Mouse (Mus musculus): ENCODE results near the gene Sh3bp1. TPM values are rescaled to one million over a fixed set of nuclear protein-coding genes. Genes with fewer than 3 reads are reported as not detected.

The Sh3bp1 gene
- total RNA-seq (2015): 46.5 and 53.3 TPM in 2 replicates
- total RNA-seq (2017): 34.0 and 38.2 TPM in 2 replicates

DNA sequence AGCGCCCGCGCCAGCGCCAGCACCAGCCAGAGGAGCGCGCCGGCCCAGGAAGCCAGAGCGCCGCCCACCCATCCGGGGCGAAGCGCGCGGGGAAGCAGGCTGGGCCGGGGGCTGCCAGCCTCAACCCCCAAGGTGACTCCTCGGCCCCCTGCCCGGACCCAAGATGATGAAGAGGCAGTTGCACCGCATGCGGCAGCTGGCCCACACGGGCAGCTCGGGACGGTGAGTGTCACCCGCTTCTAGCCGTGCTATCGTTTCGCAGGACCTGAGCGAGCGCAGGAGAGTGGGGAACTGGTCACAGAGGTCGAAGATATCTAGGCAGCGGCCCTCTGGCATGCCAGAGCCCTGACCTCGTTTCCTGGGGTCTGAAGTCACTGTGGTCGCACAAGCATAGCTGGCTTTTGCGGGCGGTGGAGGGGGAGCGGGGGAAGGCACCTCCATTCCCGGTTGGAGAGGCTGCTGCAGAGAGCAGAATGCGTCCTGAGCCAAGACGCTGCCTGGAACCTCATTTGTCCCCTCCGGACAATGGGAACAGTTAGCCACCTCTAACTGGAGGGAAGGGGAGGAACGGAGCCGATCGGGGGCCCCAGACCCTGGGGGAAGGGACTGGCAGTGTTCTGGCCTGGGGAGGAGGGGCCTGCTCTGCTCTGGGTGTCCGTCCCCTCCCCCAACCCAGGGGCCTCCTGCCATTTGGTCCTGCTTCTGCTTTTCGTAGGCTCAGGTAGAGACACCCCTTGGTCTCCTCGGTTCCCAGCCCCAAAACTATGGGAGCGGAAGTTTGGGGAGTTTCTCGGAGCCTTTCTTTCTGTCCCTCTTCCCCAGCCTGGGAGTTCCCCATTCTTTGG lies at the start of gene Sh3bp1:
TSS of gene Sh3bp1 (plus strand) at position 29 of the 845 bp plus-strand sequence.
- peak; percentile 36 for ATAC-seq (ENCODE audit: poor library complexity, severe bottlenecking)

DNA sequence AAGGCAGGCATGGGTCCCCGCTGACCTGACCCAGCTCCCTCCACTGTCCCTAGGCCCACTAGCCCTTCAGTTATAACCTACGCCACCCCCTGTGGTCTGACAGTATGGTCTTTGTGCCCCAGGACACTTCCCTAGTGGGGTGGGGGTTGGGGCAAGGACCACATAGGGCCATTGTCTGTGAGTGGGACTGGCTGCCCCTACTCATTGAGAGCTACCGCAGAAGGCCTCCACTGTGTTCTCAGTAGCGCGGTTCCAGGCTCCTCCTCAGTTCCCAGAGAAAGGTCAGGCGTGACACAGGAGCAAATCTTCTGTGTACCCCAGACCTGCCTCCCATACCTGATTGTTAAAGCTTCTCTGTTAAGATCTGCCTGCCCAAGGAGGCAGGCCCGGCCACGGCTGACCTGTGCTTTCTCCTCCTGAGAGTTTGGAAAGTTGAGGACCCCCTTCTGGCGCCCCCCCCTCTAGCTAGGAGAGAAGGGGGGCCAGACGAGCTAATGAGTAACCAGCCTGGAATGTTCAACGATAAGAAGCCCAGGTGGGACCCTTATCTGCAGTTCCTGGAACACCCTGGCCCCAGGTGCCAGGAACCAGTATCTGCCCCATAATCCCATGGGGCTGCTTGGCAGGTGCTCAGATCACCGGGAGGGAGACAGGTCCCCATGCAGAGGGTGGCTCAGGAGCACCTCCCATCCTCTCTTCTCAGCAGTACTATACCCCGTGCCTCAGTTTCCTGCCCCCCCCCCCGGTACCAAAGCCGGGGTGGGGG lies 49.3 kb upstream of the Sh3bp1 start:
- ATAC-seq (ENCODE audit: poor library complexity, severe bottlenecking): no peak

DNA sequence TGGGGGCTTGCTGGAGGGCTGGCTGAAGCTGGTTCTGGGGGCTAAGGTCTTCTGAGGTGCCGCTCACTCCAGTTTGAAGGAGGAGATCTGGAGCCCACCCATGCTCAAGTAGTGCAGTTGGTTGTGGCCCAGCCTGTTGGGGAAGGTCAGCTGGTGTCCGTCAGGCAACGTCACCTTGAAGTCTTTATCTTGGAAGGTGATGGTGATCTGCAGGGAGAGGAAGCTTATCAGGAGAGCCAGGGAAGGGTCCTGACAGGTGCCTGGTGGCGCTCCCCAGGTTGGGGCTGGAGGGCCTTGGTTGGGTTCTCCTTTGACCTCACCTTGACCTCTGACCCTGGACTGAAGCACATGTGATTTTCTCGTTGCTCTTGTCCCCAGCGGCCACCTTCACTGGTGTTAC lies 48.6 kb upstream of the Sh3bp1 start:
- ATAC-seq (ENCODE audit: poor library complexity, severe bottlenecking): no peak

DNA sequence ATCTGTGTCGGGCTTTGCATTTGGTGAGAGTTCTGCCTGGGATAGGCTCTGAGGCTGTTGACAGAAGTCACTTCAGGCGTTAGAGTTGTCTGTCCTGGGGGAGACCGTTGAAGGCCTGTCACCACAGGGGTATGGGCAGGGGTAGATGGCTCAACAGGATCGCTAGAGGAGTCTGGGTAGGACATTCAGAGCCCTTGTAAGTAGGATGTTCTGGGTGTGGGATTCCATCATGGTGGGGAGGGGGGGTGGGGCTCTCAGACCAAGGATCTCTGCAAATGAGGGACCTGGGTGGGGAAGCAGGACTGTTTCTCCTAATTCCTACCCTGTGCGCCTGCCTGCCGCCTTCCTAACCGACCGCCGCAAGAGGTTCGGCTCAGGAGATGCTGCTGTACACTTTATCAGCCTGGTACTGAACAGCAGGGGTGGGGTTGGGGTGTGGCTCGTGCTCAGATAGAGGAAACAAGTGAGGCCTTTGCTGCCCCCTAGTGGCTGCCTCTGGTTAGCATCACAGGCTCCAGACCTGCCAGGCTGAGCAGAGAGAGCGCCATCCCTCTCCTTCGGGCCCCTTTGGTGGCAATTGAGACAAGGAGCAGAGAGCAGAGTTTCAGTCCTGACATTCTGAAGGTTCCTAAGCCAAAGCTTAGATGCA lies 47.9 kb upstream of the Sh3bp1 start:
- ATAC-seq (ENCODE audit: poor library complexity, severe bottlenecking): peak; percentile 97

DNA sequence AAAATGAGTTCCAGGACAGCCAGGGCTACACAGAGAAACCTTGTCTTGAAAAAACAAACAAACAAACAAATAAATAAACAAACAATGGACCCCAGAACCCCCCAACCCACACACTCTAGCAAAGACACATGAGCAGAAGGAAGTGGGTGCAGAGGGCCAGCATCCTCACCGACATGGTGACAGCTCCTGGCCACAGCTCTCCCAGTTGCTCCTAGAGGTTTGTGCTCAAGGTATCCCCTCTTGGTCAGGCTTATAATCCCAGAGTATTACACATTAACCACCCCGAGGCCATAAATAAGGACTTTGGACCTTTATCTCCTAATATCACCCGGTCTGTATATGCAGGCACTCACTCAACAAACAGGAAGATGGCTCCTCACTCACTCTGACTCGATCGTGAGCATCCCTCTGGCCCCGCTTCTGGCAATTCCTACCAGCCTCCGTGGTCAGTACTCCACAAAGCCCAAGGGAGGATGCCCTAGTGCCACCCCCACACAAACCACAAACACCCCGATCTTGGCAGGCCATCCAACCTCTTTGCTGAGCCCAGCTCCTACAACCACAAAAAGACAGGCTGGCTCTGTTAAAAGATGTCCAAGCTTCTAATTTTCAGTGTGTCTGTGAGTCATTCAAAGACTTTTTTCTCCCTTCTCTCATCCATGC lies 44.1 kb upstream of the Sh3bp1 start, which contains the start of gene Lgals2:
TSS of gene Lgals2 (minus strand) at position 227 of the 663 bp plus-strand sequence.
- no peak for ATAC-seq (ENCODE audit: poor library complexity, severe bottlenecking)

DNA sequence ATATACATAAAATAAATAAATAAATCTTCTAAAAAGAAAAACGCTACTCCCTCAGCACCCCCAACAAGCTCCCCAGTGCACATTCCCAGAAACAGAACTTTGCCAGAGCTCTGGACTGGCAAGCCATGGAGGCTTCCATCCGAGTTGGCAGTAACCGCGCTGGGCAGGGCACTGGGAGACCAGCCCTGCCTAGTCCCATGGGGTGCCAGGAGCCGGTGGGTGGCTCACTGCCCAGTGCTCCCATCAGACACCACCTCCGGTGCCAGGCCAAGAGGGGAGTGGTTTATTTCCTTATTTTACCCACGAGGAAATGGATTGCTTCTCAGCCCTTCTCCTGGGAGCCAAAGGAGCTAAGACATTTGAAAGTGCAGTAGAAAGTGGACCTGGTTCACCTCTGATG lies 42.6 kb upstream of the Sh3bp1 start:
- ATAC-seq (ENCODE audit: poor library complexity, severe bottlenecking): no peak

DNA sequence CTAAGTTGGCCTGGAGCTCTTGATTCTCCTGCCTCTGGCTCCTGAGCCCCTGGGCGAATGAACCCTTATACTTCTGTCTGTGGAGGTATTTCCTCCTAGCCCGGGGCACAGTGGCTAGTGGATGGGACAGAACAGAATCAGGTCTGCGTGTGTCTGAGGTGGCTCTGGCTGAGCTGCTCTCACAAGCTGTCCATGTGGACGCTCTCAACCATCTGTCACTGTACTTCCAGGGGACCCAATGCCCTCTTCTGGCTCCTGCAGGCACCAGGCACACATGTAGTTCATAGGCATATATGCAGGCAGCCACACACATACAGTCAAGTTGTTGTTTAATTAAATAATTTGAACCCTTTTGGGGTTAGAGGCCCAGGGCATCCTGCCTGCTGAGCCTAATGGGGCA lies 40.3 kb upstream of the Sh3bp1 start:
- no peak for ATAC-seq (ENCODE audit: poor library complexity, severe bottlenecking)

DNA sequence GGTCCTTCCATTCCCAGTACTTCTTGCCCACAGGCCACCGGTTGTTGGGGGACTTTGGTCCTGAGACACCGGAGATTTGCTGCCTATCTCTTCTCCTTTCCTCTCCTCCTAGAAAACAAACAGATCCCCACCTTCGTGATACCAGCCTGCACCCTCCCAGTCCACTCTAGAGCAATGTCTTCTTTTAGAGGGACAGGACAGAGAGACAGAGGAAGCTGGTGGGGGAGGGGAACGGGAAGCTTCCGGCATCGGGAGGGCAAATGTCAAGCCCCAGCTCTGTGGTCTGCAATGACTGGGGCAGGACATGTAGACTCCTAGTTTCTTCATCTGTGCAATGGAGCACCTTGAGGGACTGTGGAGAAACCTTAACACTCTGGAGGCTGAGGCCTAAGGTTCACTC lies 39.9 kb upstream of the Sh3bp1 start:
- ATAC-seq (ENCODE audit: poor library complexity, severe bottlenecking): peak; percentile 38; the same call in 1 of the 2 replicates

DNA sequence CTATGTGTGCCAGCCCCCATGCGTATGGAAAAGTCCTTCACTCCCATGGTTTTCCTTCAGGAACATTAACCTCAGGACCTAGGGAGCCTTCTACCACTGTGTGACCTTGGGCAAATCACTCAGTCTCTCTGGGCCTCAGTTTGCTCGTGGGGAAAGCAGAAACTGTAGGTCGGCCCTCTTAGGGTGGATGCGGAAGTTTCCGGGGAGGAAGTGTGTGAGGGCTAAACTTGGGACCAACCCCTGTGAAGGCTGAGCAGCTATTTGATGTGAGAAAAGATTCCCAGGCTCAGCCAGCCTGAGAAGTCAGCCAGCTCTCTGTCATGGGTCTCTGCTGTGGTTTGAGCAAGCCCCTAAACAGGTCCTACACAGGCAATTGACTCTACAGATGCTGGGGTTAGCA lies 37.3 kb upstream of the Sh3bp1 start:
- ATAC-seq (ENCODE audit: poor library complexity, severe bottlenecking): peak; percentile 65

DNA sequence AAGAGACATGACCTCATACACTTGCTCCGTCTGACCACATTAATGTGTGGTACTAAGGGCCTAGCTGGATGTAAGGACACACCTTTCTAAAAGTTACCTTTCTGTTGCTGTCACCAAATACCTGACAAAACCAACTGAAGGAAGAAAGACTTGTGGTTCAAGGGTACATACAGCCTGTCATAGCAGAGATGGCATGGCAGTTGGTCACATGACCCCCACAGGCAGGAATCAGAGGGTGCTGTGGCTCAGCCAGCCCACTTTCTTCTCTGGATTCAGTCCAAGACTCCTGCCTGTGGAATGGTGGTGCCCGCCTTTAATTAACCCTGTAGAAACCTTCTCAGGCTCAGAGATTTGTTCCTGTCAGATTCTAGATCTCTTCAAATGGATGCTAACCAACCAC lies 36.4 kb upstream of the Sh3bp1 start:
- no peak for ATAC-seq (ENCODE audit: poor library complexity, severe bottlenecking)

DNA sequence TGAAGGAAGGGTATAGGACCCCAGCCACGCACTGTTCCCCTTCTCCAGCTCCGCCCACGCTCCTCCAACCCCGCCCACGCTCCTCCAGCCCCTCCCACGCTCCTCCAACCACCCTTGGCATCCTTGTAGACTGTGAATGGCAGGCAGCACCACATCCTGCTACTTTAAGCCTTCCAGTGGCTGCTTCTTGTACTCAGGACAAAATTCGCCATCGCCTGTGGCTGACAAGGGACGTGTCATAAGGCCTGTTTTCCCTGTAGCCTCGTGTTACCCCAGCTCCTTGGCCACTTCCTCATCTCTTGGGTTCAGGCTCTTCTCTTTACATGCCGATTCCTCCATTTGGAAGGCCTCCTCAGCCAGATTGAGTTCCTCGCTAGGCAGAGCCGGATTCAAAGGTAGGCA lies 35.7 kb upstream of the Sh3bp1 start:
- ATAC-seq (ENCODE audit: poor library complexity, severe bottlenecking): peak; percentile 62

DNA sequence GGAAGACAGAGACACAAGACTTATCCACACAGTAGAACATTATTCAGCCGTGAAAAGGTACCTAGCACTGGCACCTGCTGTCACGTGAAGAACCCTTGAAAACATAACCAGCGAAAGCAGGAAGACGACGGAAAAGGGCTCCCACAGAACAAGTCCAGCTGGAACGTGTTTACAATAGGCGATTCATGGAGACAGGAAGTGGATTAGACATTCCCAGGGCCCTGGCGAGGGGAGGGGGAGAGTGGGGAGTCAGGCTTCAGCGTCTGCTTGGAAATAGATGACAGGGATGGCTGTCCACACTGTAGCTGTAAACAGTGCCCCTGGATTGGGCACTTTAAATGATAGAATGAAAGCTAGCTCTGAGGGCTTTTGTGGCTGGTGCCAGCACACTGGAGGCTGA lies 31.2 kb upstream of the Sh3bp1 start:
- ATAC-seq (ENCODE audit: poor library complexity, severe bottlenecking): no peak

DNA sequence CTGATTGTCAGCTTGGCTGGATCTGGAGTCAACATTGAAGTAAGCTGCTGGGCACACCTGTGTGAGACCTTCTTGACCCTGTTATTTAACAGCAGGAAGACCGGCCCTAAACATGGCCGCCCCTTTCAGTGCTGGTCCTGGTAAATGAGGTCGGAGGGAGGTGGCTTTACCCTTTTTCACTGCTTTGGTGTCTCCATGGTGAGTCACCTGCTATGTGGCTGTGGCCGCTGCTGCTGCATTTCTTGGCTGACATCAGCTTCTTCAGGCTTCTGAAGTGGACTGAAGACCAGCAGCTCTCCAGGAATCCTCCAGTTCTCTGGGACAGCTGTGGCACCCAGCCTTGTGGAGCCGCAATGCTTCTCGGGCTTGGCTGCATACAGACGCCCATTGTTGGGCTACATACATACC lies 30.7 kb upstream of the Sh3bp1 start:
- no peak for ATAC-seq (ENCODE audit: poor library complexity, severe bottlenecking)

DNA sequence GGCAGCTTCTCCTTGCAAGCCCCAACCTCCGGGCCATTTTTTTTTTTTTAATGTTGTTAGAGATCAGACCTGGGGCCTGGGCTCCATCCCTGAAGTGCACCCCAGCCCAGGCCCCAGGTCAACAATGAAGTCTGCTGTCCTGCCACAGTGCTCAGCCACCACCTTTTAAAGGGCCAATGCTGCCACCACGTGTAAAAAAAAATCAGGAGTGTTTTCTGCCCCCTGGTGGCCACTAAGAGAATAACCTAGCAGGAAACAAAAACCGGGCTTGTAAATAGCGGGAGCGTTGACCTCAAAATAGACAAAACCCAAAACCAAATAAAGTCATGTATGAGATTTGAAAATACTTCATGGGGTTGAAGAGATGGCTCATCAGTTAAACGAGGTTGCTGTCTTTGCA lies 29.8 kb upstream of the Sh3bp1 start:
- peak; percentile 79 for ATAC-seq (ENCODE audit: poor library complexity, severe bottlenecking)

DNA sequence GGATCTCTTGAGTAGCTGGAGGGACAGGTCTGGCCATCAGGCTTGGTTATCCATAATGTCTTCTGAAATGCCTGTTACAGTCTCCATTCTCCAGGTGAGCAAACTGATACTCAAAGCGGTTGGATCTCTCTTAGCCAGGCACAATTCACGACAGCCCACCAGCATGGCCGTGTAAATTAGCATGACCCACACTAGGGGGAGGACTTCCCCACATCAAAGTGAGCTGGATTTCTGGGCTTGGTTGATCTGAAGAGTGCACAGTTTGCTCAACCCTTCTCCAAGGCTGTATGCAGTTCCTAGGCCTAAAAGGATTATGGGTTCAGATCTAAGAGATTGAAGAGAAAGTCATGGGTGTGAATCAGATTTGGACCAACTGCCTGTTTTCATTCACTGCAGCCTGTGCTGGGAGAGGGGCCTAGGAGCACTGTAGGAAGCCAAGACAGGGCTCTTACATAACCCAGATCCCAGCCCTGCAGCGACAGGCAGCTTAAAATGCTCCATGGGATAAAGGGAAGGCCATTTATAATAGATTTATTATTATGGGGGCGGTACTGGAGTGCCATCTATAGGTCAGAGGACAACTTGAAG lies 27.5 kb upstream of the Sh3bp1 start:
- no peak for ATAC-seq (ENCODE audit: poor library complexity, severe bottlenecking)

DNA sequence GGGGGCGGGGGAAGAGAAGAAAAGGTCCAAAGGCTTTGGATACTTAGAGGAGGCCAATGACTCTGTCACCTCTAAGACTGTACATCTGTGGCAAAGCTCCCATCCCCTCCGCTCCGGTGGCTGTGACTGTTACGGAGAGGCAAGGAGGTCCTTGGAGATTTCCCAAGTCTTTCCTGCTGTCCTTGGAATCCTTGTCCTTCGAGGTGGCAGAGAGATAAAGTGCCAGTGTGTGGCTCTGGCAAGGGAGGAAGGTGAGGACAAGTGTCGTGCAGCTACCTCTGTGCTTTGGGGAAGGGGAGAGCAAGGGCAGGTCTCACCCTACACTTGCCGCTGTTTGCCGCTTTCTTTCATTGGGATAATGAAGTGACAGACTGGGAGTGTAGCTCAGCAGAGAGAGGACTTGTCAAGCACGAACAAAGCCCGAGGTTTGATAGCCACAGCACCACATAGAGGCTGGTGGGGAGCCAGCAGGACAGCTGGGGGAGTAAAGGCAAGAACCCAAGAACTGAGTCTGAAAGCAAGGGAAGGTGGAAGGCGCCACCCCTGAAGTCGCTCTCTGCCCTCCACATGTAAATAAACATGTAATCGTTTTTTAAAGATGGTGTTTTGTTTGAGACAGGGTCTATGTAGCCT lies 25.6 kb upstream of the Sh3bp1 start:
- ATAC-seq (ENCODE audit: poor library complexity, severe bottlenecking): no peak

DNA sequence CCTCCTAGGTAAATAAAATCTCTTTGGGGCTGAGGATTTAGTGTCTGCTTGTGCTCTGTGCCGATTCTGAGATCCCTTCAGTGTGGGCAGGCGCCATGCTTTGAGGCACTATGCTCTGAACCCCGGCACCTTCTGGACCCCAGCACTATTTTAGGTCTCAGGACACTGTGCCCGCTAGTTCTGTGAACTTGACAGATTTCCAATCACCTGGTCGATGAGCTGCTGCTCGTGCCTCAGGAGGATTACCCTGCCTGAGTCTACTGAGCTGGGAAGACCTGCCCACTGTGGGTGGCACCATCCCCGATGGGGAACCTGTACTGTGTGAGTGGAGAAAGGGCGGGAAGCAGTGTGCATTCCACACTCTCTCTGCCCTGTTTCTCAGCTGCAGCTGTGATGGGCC lies 24.6 kb upstream of the Sh3bp1 start:
- ATAC-seq (ENCODE audit: poor library complexity, severe bottlenecking): no peak

DNA sequence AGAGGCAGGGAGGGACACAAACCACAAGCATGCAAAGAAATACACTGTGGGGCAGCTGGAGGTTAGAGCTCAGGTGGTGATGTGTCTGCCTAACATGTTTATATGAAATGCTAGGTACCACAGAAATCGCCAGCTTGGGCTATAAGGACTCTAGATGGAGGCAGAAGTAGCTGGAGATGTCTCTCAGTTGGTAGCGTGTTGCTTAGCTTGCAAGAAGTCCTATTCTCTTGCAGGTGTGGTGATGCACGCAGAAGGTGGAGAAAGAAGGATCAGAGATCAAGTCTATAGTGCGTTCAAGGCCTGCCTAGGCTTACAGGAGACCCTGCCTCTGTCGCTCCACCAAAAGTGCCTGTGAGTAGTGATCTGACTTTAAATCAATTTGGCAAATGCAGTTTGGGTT lies 24.0 kb upstream of the Sh3bp1 start:
- ATAC-seq (ENCODE audit: poor library complexity, severe bottlenecking): no peak

DNA sequence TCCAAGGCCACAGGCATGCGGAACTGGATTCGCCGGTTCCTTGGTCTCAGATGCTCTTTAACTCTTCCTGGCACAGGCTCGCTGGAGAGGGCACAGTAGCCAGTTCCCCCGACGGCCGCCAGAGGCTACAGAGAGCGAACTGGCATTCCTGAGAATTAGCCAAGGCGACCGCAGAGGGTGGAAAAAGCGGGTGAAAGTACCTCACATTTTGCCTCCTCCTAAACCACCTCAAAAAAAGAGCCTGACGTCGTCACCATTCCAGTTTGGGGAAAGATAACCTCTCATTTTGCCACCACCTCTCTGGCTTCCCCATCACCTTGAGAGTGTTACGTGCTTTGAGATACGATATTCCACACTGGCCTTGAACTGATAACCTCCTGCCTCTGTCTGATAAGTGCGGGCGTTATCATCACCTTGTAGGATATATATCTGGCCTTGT lies 23.3 kb upstream of the Sh3bp1 start:
- ATAC-seq (ENCODE audit: poor library complexity, severe bottlenecking): peak; percentile 39
